Mouse (Mus musculus) MEL-GATA-1-ER (cell line): ENCODE results near the gene Tmx1.

Source experiments
- DNase-seq: peaks from one replicate; pipeline ENCODE4 v3.0.0-alpha.2; 2012; ENCODE audit warnings: low read depth; ENCODE audit errors: extremely low read depth

The Tmx1 gene

GRCm38 (mm10) chr12:70452726-70453645 lies at the start of gene Tmx1:
Tmx1 (plus strand) TSS chr12:70453095.
- peak; percentile 71 for DNase-seq

- no peak for DNase-seq
Measured at GRCm38 (mm10) chr12:70404327-70404726, 48.6 kb upstream of the Tmx1 start.

- no peak for DNase-seq
Measured at GRCm38 (mm10) chr12:70408396-70408795, 44.5 kb upstream of the Tmx1 start.

GRCm38 (mm10) chr12:70409600-70409999 lies 43.3 kb upstream of the Tmx1 start:
- DNase-seq = no peak

GRCm38 (mm10) chr12:70420216-70420615 lies 32.7 kb upstream of the Tmx1 start:
- DNase-seq = no peak

- DNase-seq = no peak
Measured at GRCm38 (mm10) chr12:70421028-70421427, 31.9 kb upstream of the Tmx1 start.

- no peak for DNase-seq
Measured at GRCm38 (mm10) chr12:70422322-70423118, 30.4 kb upstream of the Tmx1 start.

- DNase-seq = no peak
Measured at GRCm38 (mm10) chr12:70427885-70428284, 25.0 kb upstream of the Tmx1 start.

GRCm38 (mm10) chr12:70429637-70430036 lies 23.3 kb upstream of the Tmx1 start:
- no peak for DNase-seq

GRCm38 (mm10) chr12:70430307-70430950 lies 22.5 kb upstream of the Tmx1 start:
- peak; percentile 33 for DNase-seq

GRCm38 (mm10) chr12:70431428-70431827 lies 21.5 kb upstream of the Tmx1 start:
- no peak for DNase-seq

GRCm38 (mm10) chr12:70449961-70450360 lies 2.9 kb upstream of the Tmx1 start:
- no peak for DNase-seq

- DNase-seq = peak; percentile 14
Measured at GRCm38 (mm10) chr12:70451533-70451932, 1.4 kb upstream of the Tmx1 start.

- peak; percentile 86 for DNase-seq
Measured at GRCm38 (mm10) chr12:70452143-70452542, 752 bp upstream of the Tmx1 start.

- DNase-seq = no peak
Measured at GRCm38 (mm10) chr12:70455226-70455625, 2.3 kb downstream of the Tmx1 start.

GRCm38 (mm10) chr12:70459546-70459945 lies 6.7 kb downstream of the Tmx1 start:
- DNase-seq = no peak

- no peak for DNase-seq
Measured at GRCm38 (mm10) chr12:70464016-70464415, 11.1 kb downstream of the Tmx1 start.

- DNase-seq = no peak
Measured at GRCm38 (mm10) chr12:70475336-70475735, 22.4 kb downstream of the Tmx1 start.

- DNase-seq = peak; percentile 26
Measured at GRCm38 (mm10) chr12:70476884-70477576, 24.1 kb downstream of the Tmx1 start.

- peak; percentile 80 for DNase-seq
Measured at GRCm38 (mm10) chr12:70477593-70478287, 24.8 kb downstream of the Tmx1 start.
